In genomic region chr6:121117142-121117541, GRCm38 (mm10) we compare ENCODE assay signal across 14 mouse cellular contexts. TPM values are rescaled to one million over a fixed set of nuclear protein-coding genes. Genes with fewer than 3 reads are reported as not detected.
A peak's percentile ranks its signal among the peaks of the same experiment; 100 is the strongest.
DNase-seq lines count a peak whose midpoint lies in the region; ATAC-seq and TF ChIP-seq lines count a peak whose summit lies in the region.
"Had no signal": no experiment of that assay in that cellular context is flagged by ENCODE, and none has a peak within 500 bp of the region (broad histone marks: within the 10 kb centered on the region; RNA-seq: fewer than 3 reads in every experiment).

No protein-coding gene starts in this region.

- H3K27ac ChIP-seq in gastrocnemius, adult 2 months = no peak overlapping the region
- no peak overlapping the region for H3K27ac ChIP-seq in lung, postnatal 0 days (ENCODE audit: low read length)
- H3K27ac ChIP-seq in bone marrow, adult 2 months (ENCODE audit: control insufficient read depth, insufficient read depth, low read depth, low read length, poor library complexity) = no peak overlapping the region
- H3K27ac ChIP-seq: embryonic facial prominence, embryonic 10.5 days; liver, embryonic 13.5 days; midbrain, embryonic 10.5 days; neural tube, embryonic 12.5 days had no signal

- no peak for ATAC-seq in lung, postnatal 0 days
- no peak for ATAC-seq in granulocyte monocyte progenitor cell, adult 5-6 weeks (replicated peaks; ENCODE audit: poor library complexity, severe bottlenecking)

- WGBS in lung, postnatal 0 days = 76% methylated on average over 4 of the region's 4 CpGs
- 73% methylated on average over 4 of the region's 4 CpGs for WGBS in bone marrow, adult 2 months

- TF ChIP-seq EP300 in lung, postnatal 0 days (IDR thresholded peaks at IDR 0.05) = no peak

- intact Hi-C loops in gastrocnemius, adult 2 months (cut with DNase I) = no loop called here
- intact Hi-C loops in gastrocnemius, postnatal 36 days (cut with DNase I) = no loop called here

- no peak for DNase-seq in gastrocnemius, adult 2 months
- DNase-seq in gastrocnemius, postnatal 36 days = no peak
- no peak for DNase-seq in lung, postnatal 0 days (ENCODE audit: low spot score)
- DNase-seq in lung, postnatal 14 days = no peak
- DNase-seq in testis, postnatal 10 days (ENCODE audit: low spot score) = peak; percentile 60
- DNase-seq in urinary bladder, postnatal 36 days (ENCODE audit: low spot score in 2 of 2) = no peak
- DNase-seq: kidney, adult 8-10 months; liver, embryonic 13.5 days; retina, postnatal 1 day had no signal

- H3K36me3 ChIP-seq in lung, postnatal 0 days (ENCODE audit: insufficient read depth, low read length) = no peaks in the 10 kb centered on the region
- H3K36me3 ChIP-seq: embryonic facial prominence, embryonic 10.5 days; liver, embryonic 13.5 days; midbrain, embryonic 10.5 days; neural tube, embryonic 12.5 days had no signal

- no peak overlapping the region for H3K4me2 ChIP-seq in lung, postnatal 0 days (replicated peaks; ENCODE audit: low read depth, low read length)
- H3K4me2 ChIP-seq: liver, embryonic 13.5 days; neural tube, embryonic 12.5 days had no signal

- no peak for TF ChIP-seq POLR2A in bone marrow, adult 2 months (IDR thresholded peaks at IDR 0.05; ENCODE audit: borderline replicate concordance, control insufficient read depth, low read depth, low read length)

- H3K9me3 ChIP-seq in lung, postnatal 0 days (ENCODE audit: low read length) = no peaks in the 10 kb centered on the region
- H3K9me3 ChIP-seq: embryonic facial prominence, embryonic 10.5 days; liver, embryonic 13.5 days; midbrain, embryonic 10.5 days; neural tube, embryonic 12.5 days had no signal

- H3K27me3 ChIP-seq in lung, postnatal 0 days (replicated peaks; ENCODE audit: insufficient read depth, low read length) = no peaks in the 10 kb centered on the region
- H3K27me3 ChIP-seq: liver, embryonic 13.5 days; neural tube, embryonic 12.5 days had no signal

- no peak overlapping the region for H3K9ac ChIP-seq in lung, postnatal 0 days (replicated peaks; ENCODE audit: low read depth)
- H3K9ac ChIP-seq: liver, embryonic 13.5 days; neural tube, embryonic 12.5 days had no signal

- H3K4me3 ChIP-seq in gastrocnemius, adult 2 months = no peak overlapping the region
- H3K4me3 ChIP-seq in lung, postnatal 0 days (ENCODE audit: low read depth, low read length) = no peak overlapping the region
- no peak overlapping the region for H3K4me3 ChIP-seq in bone marrow, adult 2 months (replicated peaks; ENCODE audit: control insufficient read depth, low read depth, low read length)
- H3K4me3 ChIP-seq: embryonic facial prominence, embryonic 10.5 days; liver, embryonic 13.5 days; midbrain, embryonic 10.5 days; neural tube, embryonic 12.5 days had no signal

- peak; percentile 58 for TF ChIP-seq CTCF in gastrocnemius, adult 2 months (IDR thresholded peaks at IDR 0.05)
- TF ChIP-seq CTCF in lung, postnatal 0 days (IDR thresholded peaks at IDR 0.05) = peak; percentile 54
- TF ChIP-seq CTCF in bone marrow, adult 2 months (IDR thresholded peaks at IDR 0.05; ENCODE audit: control insufficient read depth, insufficient read depth, low read length) = peak; percentile 44

- H3K4me1 ChIP-seq in lung, postnatal 0 days (ENCODE audit: insufficient read depth, low read depth, low read length) = no peaks in the 10 kb centered on the region
- no peaks in the 10 kb centered on the region for H3K4me1 ChIP-seq in bone marrow, adult 2 months (ENCODE audit: control insufficient read depth, insufficient read depth, low read length)
- H3K4me1 ChIP-seq: neural tube, embryonic 12.5 days had no signal

RNA-seq across cellular contexts. Expression of gene Mical3, which starts 13.7 kb away (rescaled TPM):
- 10 to 100 TPM; 53.3 to 71.9 TPM for total RNA-seq in gastrocnemius, adult 2 months (2021)
- 10 to 100 TPM; 49.6 to 54.7 TPM for total RNA-seq in gastrocnemius, postnatal 36 days (2021)
- 12.6 and 12.8 TPM in 2 replicates for polyA plus RNA-seq in lung, postnatal 0 days (2015; fragmentation: Nextera tagmentation; extraction: Ambion mirVana)
- polyA plus RNA-seq in bone marrow, adult 2 months (2011; ENCODE audit: insufficient read depth, insufficient read length, low replicate concordance, missing spikeins) = 38.7 and 53.1 TPM in 2 replicates
- total RNA-seq in granulocyte monocyte progenitor cell, adult 5-6 weeks (2014; fragmentation: Nextera tagmentation) = 10.7 and 11.2 TPM in 2 replicates
- total RNA-seq in granulocyte monocyte progenitor cell, adult 5-6 weeks (2017) = 5.6 and 6.4 TPM in 2 replicates

Comparison
In these comparisons a context has a peak if more than half of its experiments do, and no peak if none do; other contexts are left out.
1. RNA of gene Mical3, which starts 13.7 kb away (total RNA-seq): 53.3 to 71.9 TPM in gastrocnemius, adult 2 months and 49.6 to 54.7 TPM in gastrocnemius, postnatal 36 days; 5.6 to 11.2 TPM in granulocyte monocyte progenitor cell, adult 5-6 weeks; every median in the first group is over 4 times any median in the second.
2. Peak in every context shown above with its lines, with median percentiles within 50 percentile points of each other: CTCF ChIP-seq.